Mouse (Mus musculus): ENCODE results near the gene Rhoh.

The Rhoh gene

GRCm38 (mm10) chr5:65895121-65895692, 34.2 kb downstream of the Rhoh start:
- no peak for DNase-seq (ENCODE audit: low read depth, low spot score)

- no peak for DNase-seq (ENCODE audit: low read depth, low spot score)
These were observed 34.8 kb downstream of the Rhoh start for GRCm38 (mm10) chr5:65895764-65896163.

- DNase-seq (ENCODE audit: low read depth, low spot score): no peak
These were observed 36.7 kb downstream of the Rhoh start for GRCm38 (mm10) chr5:65897731-65898130.

- no peak for DNase-seq (ENCODE audit: low read depth, low spot score)
These were observed 37.7 kb downstream of the Rhoh start for GRCm38 (mm10) chr5:65898683-65899082.

GRCm38 (mm10) chr5:65900113-65900512, 39.1 kb downstream of the Rhoh start:
- DNase-seq (ENCODE audit: low read depth, low spot score): no peak

- DNase-seq (ENCODE audit: low read depth, low spot score): no peak
These were observed 39.9 kb downstream of the Rhoh start for GRCm38 (mm10) chr5:65900862-65901265.

GRCm38 (mm10) chr5:65901868-65902418, 40.9 kb downstream of the Rhoh start:
- DNase-seq (ENCODE audit: low read depth, low spot score): no peak

GRCm38 (mm10) chr5:65902811-65903210, 41.8 kb downstream of the Rhoh start:
- no peak for DNase-seq (ENCODE audit: low read depth, low spot score)

GRCm38 (mm10) chr5:65904476-65904875, 43.5 kb downstream of the Rhoh start:
- DNase-seq (ENCODE audit: low read depth, low spot score): no peak

GRCm38 (mm10) chr5:65908751-65909150, 47.7 kb downstream of the Rhoh start:
- no peak for DNase-seq (ENCODE audit: low read depth, low spot score)

GRCm38 (mm10) chr5:65909321-65909720, 48.3 kb downstream of the Rhoh start:
- no peak for DNase-seq (ENCODE audit: low read depth, low spot score)

- no peak for DNase-seq (ENCODE audit: low read depth, low spot score)
These were observed 49.4 kb downstream of the Rhoh start for GRCm38 (mm10) chr5:65910398-65910797.

GRCm38 (mm10) chr5:65911676-65912075, 50.7 kb downstream of the Rhoh start:
- DNase-seq (ENCODE audit: low read depth, low spot score): no peak

- DNase-seq (ENCODE audit: low read depth, low spot score): no peak
These were observed 51.2 kb downstream of the Rhoh start for GRCm38 (mm10) chr5:65912201-65912600.

GRCm38 (mm10) chr5:65913126-65913525, 52.1 kb downstream of the Rhoh start:
- no peak for DNase-seq (ENCODE audit: low read depth, low spot score)

GRCm38 (mm10) chr5:65914342-65914741, 53.3 kb downstream of the Rhoh start:
- no peak for DNase-seq (ENCODE audit: low read depth, low spot score)

- no peak for DNase-seq (ENCODE audit: low read depth, low spot score)
These were observed 55.9 kb downstream of the Rhoh start for GRCm38 (mm10) chr5:65916930-65917329.

- no peak for DNase-seq (ENCODE audit: low read depth, low spot score)
These were observed 57.6 kb downstream of the Rhoh start for GRCm38 (mm10) chr5:65918601-65919000.

GRCm38 (mm10) chr5:65919326-65919725, 58.3 kb downstream of the Rhoh start:
- DNase-seq (ENCODE audit: low read depth, low spot score): no peak

GRCm38 (mm10) chr5:65919904-65920303, 58.9 kb downstream of the Rhoh start:
- DNase-seq (ENCODE audit: low read depth, low spot score): no peak

GRCm38 (mm10) chr5:65920701-65921426, 59.9 kb downstream of the Rhoh start:
- DNase-seq (ENCODE audit: low read depth, low spot score): no peak

GRCm38 (mm10) chr5:65921477-65922138, 60.6 kb downstream of the Rhoh start:
- no peak for DNase-seq (ENCODE audit: low read depth, low spot score)

- no peak for DNase-seq (ENCODE audit: low read depth, low spot score)
These were observed 65.7 kb downstream of the Rhoh start for GRCm38 (mm10) chr5:65926666-65927065.
